Mouse (Mus musculus): ENCODE data around the gene Parp3.

GRCm38 (mm10) chr9:106453271-106454070 is 23.3 kb downstream of the Parp3 start, which contains the start of gene Pcbp4:
- TF ChIP-seq CTCF (IDR thresholded peaks at IDR 0.05; ENCODE audit: low read depth): no peak
- no peak for TF ChIP-seq EP300 (IDR thresholded peaks at IDR 0.05; ENCODE audit: low read depth)
